Mouse (Mus musculus): Measurements from ENCODE around the gene Nhlh1. TPM values are rescaled to one million over a fixed set of nuclear protein-coding genes. Genes with fewer than 3 reads are reported as not detected.
A peak's percentile ranks its signal among the peaks of the same experiment; 100 is the strongest.

Gene Nhlh1
- polyA plus RNA-seq, 1 experiment from 2014 or later: not detected

DNA sequence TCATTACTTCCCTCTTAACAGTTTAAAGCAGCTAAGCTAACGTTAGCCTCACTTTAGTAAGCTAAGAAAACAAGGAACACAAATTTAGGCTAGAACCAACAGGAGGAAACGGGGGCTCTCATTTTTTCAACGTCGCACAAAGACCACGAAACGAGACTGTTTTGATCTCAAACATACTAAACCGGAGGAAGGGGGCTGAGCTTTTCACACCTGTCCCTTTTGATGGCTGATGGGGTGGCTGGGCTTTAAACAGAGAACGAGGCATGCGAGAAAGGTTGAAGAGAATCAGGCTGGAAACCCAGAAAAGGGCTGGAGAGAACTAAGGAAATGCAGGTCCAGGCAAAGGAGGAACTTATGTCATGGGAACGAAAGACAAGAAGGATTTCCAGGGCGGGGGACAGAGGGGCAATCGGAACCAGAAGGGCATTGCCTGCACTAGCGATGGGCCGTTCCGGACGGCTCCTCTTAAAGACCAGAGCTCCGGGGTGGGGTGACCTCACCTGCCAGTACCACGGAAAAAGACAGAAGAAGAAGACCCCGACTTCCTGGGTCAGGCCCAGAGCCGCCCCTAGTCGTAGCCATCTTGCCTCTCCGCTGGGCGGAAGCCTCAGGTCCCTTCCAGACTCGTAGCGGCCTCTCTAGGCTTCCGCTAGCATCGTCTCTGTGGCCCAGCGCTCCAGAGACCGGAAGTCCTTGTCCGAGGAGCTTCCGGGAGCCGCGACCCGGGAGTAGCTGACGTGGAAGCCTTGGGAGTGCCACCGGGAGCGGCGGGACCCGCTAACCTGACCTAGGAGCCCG, 24.9 kb upstream of the Nhlh1 start, which contains the start of the genes Copa and Ncstn:
Gene Copa (plus strand): TSS at position 429 of the 798 bp plus-strand sequence.
Gene Ncstn (minus strand): TSS at position 695 of the 798 bp plus-strand sequence.
- peak within 1 kb of the TSS; percentile 84 for H3K27ac ChIP-seq (ENCODE audit: low read length)
- peak within 1 kb of the TSS; percentile 80 for H3K9ac ChIP-seq (ENCODE audit: low read length)
- peak within 1 kb of the TSS; percentile 89 for H3K4me2 ChIP-seq (ENCODE audit: low read depth, low read length)
- peaks cover 19% of the 10 kb centered on the region for H3K4me1 ChIP-seq (ENCODE audit: control insufficient read depth, insufficient read depth, low read length)
- peaks cover 13% of the 10 kb centered on the region for H3K36me3 ChIP-seq (ENCODE audit: control insufficient read depth, insufficient read depth)
- peak within 1 kb of the TSS; percentile 70 for H3K4me3 ChIP-seq (ENCODE audit: low read length)
- H3K9me3 ChIP-seq (replicated peaks; ENCODE audit: control insufficient read depth, low read length): no peaks in the 10 kb centered on the region
- WGBS: under 1% methylated on average over 40 of the region's 40 CpGs
- H3K27me3 ChIP-seq (ENCODE audit: control insufficient read depth, insufficient read depth, low read length): no peaks in the 10 kb centered on the region
- peak; percentile 98 for ATAC-seq (replicated peaks; ENCODE audit: extremely low read depth, insufficient read depth, low FRiP score)

DNA sequence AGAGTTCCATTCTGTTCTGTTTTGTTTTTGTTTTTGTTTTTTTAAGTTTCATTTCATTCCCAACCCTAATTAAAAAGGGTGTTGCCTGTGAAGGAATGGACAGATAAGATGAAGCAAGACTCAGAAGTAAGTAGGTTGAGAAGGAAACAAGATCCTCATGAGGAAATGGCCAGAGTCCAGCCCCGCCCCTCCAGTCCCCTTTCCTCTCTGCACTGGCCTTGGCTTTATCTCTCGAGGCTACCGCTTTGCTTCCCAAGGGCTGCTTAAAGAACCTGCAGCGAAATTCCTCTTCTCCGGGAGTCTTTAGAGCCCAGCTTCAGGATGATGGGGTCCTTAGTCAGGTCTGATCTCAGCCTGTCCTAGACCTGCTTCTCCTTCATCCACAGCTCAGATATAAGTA, 20.6 kb upstream of the Nhlh1 start:
- no peak overlapping the region for H3K4me3 ChIP-seq (ENCODE audit: low read length)
- no peak overlapping the region for H3K4me2 ChIP-seq (ENCODE audit: low read depth, low read length)
- no peak for ATAC-seq (replicated peaks; ENCODE audit: extremely low read depth, insufficient read depth, low FRiP score)
- WGBS: 48% methylated on average over 5 of the region's 5 CpGs
- H3K27ac ChIP-seq (ENCODE audit: low read length): no peak overlapping the region
- H3K36me3 ChIP-seq (ENCODE audit: control insufficient read depth, insufficient read depth): peaks cover 46% of the 10 kb centered on the region
- H3K4me1 ChIP-seq (ENCODE audit: control insufficient read depth, insufficient read depth, low read length): peaks cover 5% of the 10 kb centered on the region
- H3K9ac ChIP-seq (ENCODE audit: low read length): no peak overlapping the region
- no peaks in the 10 kb centered on the region for H3K27me3 ChIP-seq (ENCODE audit: control insufficient read depth, insufficient read depth, low read length)
- H3K9me3 ChIP-seq (replicated peaks; ENCODE audit: control insufficient read depth, low read length): no peaks in the 10 kb centered on the region

DNA sequence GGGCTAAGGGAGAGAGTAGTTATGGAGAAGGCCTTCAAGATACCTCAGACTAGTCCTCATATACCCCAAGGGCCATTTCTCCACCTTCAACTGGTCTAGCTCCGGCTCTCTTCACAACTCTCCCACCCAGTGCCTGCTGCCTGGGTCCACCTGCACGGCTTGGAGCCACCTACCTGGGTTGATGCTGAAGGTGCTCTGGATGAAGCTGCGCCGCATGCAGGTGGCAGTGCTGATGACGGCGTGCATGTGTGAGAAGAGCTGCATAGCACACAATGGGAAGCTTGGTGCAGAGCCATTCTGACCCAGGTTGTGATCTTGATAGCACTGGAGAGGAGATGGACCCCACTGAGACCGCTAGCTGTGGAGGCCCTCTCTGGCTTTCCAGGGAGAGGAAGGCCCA, 15.2 kb upstream of the Nhlh1 start:
- whole genome bisulfite sequencing: 96% methylated on average over 7 of the region's 7 CpGs

DNA sequence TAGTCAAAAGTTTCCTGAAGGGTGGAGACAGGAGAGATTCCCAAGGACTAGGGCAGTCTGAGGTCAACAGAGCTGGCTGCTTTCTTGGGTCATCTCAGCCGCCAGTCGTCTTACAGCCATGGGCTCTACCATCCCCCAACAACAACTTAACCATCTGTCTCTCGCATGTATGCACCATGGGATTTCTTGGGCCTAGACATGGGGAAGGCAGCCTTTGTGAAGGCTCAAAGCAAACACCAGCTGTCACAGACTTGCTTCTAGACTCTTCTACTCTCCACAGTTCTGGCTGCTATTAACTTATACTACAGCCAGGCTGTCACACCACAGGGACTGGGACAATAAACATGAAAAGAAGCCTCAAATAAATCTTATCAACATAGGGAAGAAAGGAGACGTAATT, 14.2 kb upstream of the Nhlh1 start:
- Histone ChIP-seq H3K27ac (ENCODE audit: low read length) (no peak overlapping the region), H3K9ac (ENCODE audit: low read length) (no peak overlapping the region), H3K4me1 (ENCODE audit: control insufficient read depth, insufficient read depth, low read length) (peaks cover 8% of the 10 kb centered on the region), H3K36me3 (ENCODE audit: control insufficient read depth, insufficient read depth) (peaks cover 81% of the 10 kb centered on the region), H3K4me2 (ENCODE audit: low read depth, low read length) (no peak overlapping the region), H3K27me3 (ENCODE audit: control insufficient read depth, insufficient read depth, low read length) (no peaks in the 10 kb centered on the region), H3K4me3 (ENCODE audit: low read length) (no peak overlapping the region), H3K9me3 (replicated peaks; ENCODE audit: control insufficient read depth, low read length) (no peaks in the 10 kb centered on the region)
- no peak for ATAC-seq (replicated peaks; ENCODE audit: extremely low read depth, insufficient read depth, low FRiP score)
- WGBS: 83% methylated on average over 4 of the region's 4 CpGs

More for the DNA sequence above, 15.2 kb upstream of the Nhlh1 start:
- no peak for ATAC-seq (replicated peaks; ENCODE audit: extremely low read depth, insufficient read depth, low FRiP score)
- Histone ChIP-seq H3K36me3 (ENCODE audit: control insufficient read depth, insufficient read depth) (peaks cover 78% of the 10 kb centered on the region), H3K4me3 (ENCODE audit: low read length) (no peak overlapping the region), H3K4me1 (ENCODE audit: control insufficient read depth, insufficient read depth, low read length) (peaks cover 8% of the 10 kb centered on the region), H3K4me2 (ENCODE audit: low read depth, low read length) (no peak overlapping the region), H3K27ac (ENCODE audit: low read length) (no peak overlapping the region), H3K9me3 (replicated peaks; ENCODE audit: control insufficient read depth, low read length) (no peaks in the 10 kb centered on the region), H3K9ac (ENCODE audit: low read length) (no peak overlapping the region), H3K27me3 (ENCODE audit: control insufficient read depth, insufficient read depth, low read length) (no peaks in the 10 kb centered on the region)

DNA sequence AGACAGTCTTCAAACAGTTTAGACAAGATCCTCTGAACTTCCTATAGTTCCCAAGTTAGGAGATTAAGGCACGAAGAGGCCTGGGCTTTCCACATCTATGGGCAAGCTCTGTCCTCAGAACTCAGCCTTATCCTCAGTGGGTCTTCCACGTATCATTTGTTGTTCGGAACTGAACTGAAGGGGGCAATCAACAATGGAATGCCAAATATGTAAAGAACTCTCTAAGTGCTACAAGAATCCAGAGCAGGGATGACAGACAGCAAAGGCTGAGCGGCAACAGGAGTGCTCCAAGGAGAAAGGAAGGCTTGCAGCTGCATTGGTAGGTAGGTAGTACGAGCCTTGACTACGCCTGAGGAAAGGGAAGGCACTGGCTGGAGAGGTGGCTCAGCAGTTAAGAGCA, 12.9 kb upstream of the Nhlh1 start:
- H3K4me2 ChIP-seq (ENCODE audit: low read depth, low read length): no peak overlapping the region
- H3K9ac ChIP-seq (ENCODE audit: low read length): no peak overlapping the region
- H3K27me3 ChIP-seq (ENCODE audit: control insufficient read depth, insufficient read depth, low read length): no peaks in the 10 kb centered on the region
- no peak overlapping the region for H3K4me3 ChIP-seq (ENCODE audit: low read length)
- ATAC-seq (replicated peaks; ENCODE audit: extremely low read depth, insufficient read depth, low FRiP score): no peak
- peaks cover 8% of the 10 kb centered on the region for H3K4me1 ChIP-seq (ENCODE audit: control insufficient read depth, insufficient read depth, low read length)
- 28% methylated on average over 6 of the region's 6 CpGs for WGBS
- H3K36me3 ChIP-seq (ENCODE audit: control insufficient read depth, insufficient read depth): peaks cover 82% of the 10 kb centered on the region
- no peak overlapping the region for H3K27ac ChIP-seq (ENCODE audit: low read length)
- H3K9me3 ChIP-seq (replicated peaks; ENCODE audit: control insufficient read depth, low read length): no peaks in the 10 kb centered on the region

DNA sequence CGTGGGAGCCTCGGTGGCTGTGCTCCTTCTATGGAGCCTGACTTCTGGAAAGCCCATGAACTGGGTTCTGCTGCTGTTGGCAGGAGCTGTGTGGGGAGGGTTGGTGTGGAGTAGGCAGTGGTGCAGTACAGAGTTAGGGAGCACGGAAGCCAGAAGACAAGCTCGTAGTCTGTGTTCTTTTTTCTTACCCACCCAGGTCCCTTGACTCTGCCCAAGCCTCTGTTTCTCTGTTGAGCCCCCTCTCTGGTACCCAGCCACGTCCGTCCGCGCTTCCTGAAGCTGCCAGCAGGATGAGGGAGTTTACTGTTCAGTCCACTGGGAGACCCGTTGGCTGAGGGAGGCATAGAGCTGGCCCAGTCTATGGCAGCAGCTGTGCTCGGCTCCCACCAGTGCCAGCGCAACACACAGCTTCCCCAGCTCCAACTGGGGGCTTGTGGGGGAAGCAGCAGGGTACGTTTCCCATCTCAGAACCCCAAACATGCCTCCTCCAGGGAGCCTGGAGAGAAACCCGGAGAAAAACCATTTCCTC, 7.3 kb upstream of the Nhlh1 start:
- 73% methylated on average over 13 of the region's 13 CpGs for WGBS
- no peak overlapping the region for H3K27ac ChIP-seq (ENCODE audit: low read length)
- H3K9ac ChIP-seq (ENCODE audit: low read length): no peak overlapping the region
- ATAC-seq (replicated peaks; ENCODE audit: extremely low read depth, insufficient read depth, low FRiP score): no peak
- no peaks in the 10 kb centered on the region for H3K9me3 ChIP-seq (replicated peaks; ENCODE audit: control insufficient read depth, low read length)
- no peak overlapping the region for H3K4me2 ChIP-seq (ENCODE audit: low read depth, low read length)
- no peaks in the 10 kb centered on the region for H3K27me3 ChIP-seq (ENCODE audit: control insufficient read depth, insufficient read depth, low read length)
- H3K4me1 ChIP-seq (ENCODE audit: control insufficient read depth, insufficient read depth, low read length): no peaks in the 10 kb centered on the region; the same call in 1 of the 2 replicates
- H3K4me3 ChIP-seq (ENCODE audit: low read length): no peak overlapping the region
- peaks cover 44% of the 10 kb centered on the region for H3K36me3 ChIP-seq (ENCODE audit: control insufficient read depth, insufficient read depth)

DNA sequence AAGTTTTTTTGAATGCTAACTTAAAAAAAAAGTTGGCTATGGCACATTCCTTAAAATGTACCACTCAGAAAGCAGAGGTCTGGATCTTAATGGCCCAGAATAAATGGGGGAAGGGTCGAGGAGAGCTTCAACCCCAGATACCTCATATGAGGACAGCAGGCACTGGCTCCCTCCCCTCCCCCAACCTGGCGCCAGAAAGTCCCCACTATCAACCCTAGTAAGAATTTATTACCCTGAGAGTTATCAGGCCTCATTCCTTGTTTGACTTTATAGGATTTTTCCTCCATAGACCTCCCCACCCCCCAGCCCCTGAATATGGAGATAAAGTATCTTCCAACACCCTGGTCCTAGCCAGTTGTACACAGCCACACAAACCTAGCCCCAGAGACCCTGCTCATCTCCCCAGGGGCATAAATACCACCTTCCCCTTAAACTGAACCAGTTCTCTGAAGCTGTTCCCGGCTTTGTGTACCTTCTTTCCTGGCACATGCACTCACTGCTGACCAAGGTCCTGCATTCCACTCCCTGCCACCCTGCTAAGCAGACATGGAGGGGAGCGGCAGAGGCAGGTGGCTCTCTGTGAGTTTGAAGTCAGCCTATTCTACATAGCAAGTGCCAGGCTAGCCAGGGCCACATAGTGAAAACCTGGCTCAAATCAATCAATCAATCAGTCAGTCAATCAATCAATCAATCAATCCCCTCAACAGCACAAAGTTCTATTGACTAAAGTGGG, 6.1 kb upstream of the Nhlh1 start:
- ATAC-seq (replicated peaks; ENCODE audit: extremely low read depth, insufficient read depth, low FRiP score): no peak
- Histone ChIP-seq H3K36me3 (ENCODE audit: control insufficient read depth, insufficient read depth) (peaks cover 32% of the 10 kb centered on the region), H3K9ac (ENCODE audit: low read length) (no peak overlapping the region), H3K4me2 (ENCODE audit: low read depth, low read length) (no peak overlapping the region), H3K27me3 (ENCODE audit: control insufficient read depth, insufficient read depth, low read length) (no peaks in the 10 kb centered on the region), H3K9me3 (replicated peaks; ENCODE audit: control insufficient read depth, low read length) (no peaks in the 10 kb centered on the region), H3K27ac (ENCODE audit: low read length) (no peak overlapping the region), H3K4me1 (ENCODE audit: control insufficient read depth, insufficient read depth, low read length) (no peaks in the 10 kb centered on the region; the same call in 1 of the 2 replicates), H3K4me3 (ENCODE audit: low read length) (no peak overlapping the region)
- WGBS: 40% methylated on average over 4 of the region's 4 CpGs

DNA sequence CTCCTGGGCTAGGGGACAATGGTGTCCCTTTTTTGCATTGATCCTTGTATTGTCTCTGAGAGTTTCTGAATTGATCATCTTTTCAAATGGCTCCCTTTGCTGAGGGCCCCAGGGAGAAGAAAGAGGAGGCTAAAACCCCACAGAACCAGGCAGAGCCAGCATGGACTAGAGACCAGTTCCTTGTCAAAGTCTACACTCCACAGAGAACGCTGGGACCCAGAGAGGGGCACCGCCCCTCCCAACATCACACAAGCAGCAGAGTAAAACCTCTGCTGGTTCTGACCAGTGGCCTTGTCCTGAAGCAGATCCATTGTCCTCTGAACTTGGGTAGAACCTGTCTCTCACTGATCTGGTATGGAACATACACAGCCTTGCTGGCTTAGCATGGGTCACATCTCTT, 4.7 kb upstream of the Nhlh1 start:
- peaks cover 23% of the 10 kb centered on the region for H3K36me3 ChIP-seq (ENCODE audit: control insufficient read depth, insufficient read depth)
- ATAC-seq (replicated peaks; ENCODE audit: extremely low read depth, insufficient read depth, low FRiP score): no peak
- no peaks in the 10 kb centered on the region; the same call in 1 of the 2 replicates for H3K4me1 ChIP-seq (ENCODE audit: control insufficient read depth, insufficient read depth, low read length)
- no peak overlapping the region for H3K9ac ChIP-seq (ENCODE audit: low read length)
- peaks cover under 1% of the 10 kb centered on the region; the same call in 1 of the 2 replicates for H3K27me3 ChIP-seq (ENCODE audit: control insufficient read depth, insufficient read depth, low read length)
- no peak overlapping the region for H3K4me3 ChIP-seq (ENCODE audit: low read length)
- H3K9me3 ChIP-seq (replicated peaks; ENCODE audit: control insufficient read depth, low read length): no peaks in the 10 kb centered on the region
- no peak overlapping the region for H3K27ac ChIP-seq (ENCODE audit: low read length)
- H3K4me2 ChIP-seq (ENCODE audit: low read depth, low read length): no peak overlapping the region
- 82% methylated on average over 2 of the region's 2 CpGs for WGBS

DNA sequence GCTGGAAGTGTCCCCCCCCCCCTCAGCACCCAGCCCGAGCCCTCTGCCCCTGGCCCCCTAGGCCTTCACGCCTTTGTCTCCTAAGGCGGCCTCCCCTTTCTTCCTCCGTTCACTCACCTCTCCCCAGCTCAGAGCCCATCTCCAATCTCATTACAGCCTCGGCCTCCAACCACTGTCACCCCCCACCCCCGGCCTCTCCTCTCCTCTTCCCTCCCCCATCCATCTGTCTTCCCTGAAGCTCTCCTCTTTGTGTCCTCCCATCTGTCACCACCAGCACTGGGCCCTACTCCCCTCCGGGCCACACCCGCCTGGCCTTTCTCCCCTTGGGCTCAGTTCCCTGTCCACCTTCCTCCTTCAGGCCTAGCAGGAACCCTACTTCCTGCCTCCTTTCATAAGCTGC, 3.8 kb upstream of the Nhlh1 start:
- WGBS: 40% methylated on average over 8 of the region's 8 CpGs
- no peak overlapping the region for H3K9ac ChIP-seq (ENCODE audit: low read length)
- H3K27ac ChIP-seq (ENCODE audit: low read length): no peak overlapping the region
- no peak for ATAC-seq (replicated peaks; ENCODE audit: extremely low read depth, insufficient read depth, low FRiP score)
- H3K9me3 ChIP-seq (replicated peaks; ENCODE audit: control insufficient read depth, low read length): no peaks in the 10 kb centered on the region
- H3K27me3 ChIP-seq (ENCODE audit: control insufficient read depth, insufficient read depth, low read length): peaks cover 8% of the 10 kb centered on the region; the same call in 1 of the 2 replicates
- H3K36me3 ChIP-seq (ENCODE audit: control insufficient read depth, insufficient read depth): peaks cover 17% of the 10 kb centered on the region
- H3K4me2 ChIP-seq (ENCODE audit: low read depth, low read length): no peak overlapping the region
- H3K4me3 ChIP-seq (ENCODE audit: low read length): no peak overlapping the region
- no peaks in the 10 kb centered on the region; the same call in 1 of the 2 replicates for H3K4me1 ChIP-seq (ENCODE audit: control insufficient read depth, insufficient read depth, low read length)

Measured in heart, embryonic 16.5 days (tissue).